Mouse (Mus musculus): ENCODE measurements around the gene Dip2b.

DNA sequence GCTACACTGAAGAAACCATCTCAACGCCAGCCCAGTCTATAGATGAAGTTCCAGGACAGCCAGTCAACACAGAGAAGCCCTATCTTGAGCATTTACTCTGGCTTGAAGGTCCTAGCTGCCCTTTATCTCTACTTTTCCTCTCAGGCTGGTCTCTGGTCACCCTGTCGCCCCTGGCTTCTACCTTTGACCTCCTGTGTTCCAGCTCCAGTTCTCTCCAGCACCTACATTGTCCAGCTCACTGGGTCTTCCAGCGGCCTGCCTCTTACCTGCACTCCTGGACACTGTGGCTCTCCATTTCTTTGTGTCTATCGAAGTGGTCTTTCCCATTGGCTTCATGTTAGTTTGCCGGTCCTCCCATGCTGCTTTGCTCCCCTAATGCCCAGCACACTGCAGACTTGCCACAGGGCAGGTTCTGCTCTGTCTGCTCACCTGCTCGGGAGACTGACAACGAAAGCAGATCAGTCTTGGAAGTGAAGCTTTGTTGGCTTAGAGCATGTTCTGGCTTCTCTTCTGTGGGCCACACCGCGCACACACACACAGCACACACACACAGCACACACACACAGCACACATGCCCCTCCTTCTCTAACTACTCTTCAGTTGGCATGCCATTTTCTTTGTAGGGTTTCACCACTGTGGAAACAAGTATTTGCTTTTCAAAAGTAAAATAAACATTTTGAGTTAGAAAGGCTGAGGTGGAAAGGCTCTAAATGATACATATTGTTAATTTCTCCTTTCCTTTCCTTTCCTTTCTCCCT is 35.4 kb downstream of the Dip2b start:
- no peak for TF ChIP-seq POLR2A (IDR thresholded peaks at IDR 0.05; ENCODE audit: control insufficient read depth, extremely low read depth, insufficient read depth, low read length, poor library complexity)
- no peak for TF ChIP-seq CTCF (IDR thresholded peaks at IDR 0.05; ENCODE audit: borderline replicate concordance, control insufficient read depth, extremely low read depth, insufficient read depth, low read length, poor library complexity)
